Mouse (Mus musculus): ENCODE results near the gene Klf3. TPM values are rescaled to one million over a fixed set of nuclear protein-coding genes. Genes with fewer than 3 reads are reported as not detected.

The Klf3 gene
- polyA plus RNA-seq, 2 experiments, result 38.2 to 76.0 TPM

DNA sequence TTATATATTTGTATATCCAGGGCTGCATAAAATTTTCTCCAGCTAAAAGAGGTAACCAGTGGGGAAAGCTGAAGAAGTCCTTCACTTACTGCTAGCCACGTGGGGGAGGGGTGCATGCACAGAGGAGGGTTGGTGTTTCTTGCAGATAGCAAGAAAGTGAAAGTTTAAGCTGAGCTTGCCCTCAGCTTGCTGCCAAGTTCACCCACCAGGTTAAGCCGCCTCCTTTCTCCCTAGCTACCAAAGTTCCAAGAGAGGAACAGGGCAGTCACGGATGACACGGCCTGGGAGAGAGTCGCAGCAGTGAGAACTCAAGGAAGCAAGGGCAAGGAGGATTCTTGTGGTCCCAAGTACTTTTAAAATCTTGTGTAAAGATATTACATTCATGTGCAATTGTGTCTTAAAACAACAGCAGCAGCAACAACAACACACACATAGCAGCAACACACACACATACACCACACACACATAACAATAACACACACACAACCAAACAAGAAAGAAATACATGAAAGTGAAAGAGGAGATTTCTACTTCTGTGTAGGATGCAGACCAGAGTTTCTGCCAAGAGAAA is 57.8 kb downstream of the Klf3 start:
- Histone ChIP-seq H3K4me3 (replicated peaks; ENCODE audit: low read length) (no peak overlapping the region), H3K27ac (replicated peaks; ENCODE audit: low read depth, low read length) (peak overlapping the region; percentile 73), H3K9ac (ENCODE audit: low read depth, low read length, severe bottlenecking) (0 out of 2 replicates have a peak overlapping the region, but pooled peaks have one; percentile 21), H3K27me3 (ENCODE audit: control insufficient read depth, insufficient read depth, low read length) (no peaks in the 10 kb centered on the region), H3K4me1 (ENCODE audit: control insufficient read depth, insufficient read depth, low read length) (peaks cover 21% of the 10 kb centered on the region), H3K9me3 (ENCODE audit: control insufficient read depth, low read length) (peaks cover 2% of the 10 kb centered on the region; the same call in 1 of the 2 replicates), H3K4me2 (replicated peaks; ENCODE audit: low read depth, low read length, severe bottlenecking) (peak overlapping the region; percentile 28; the same call in 1 of the 2 replicates), H3K36me3 (ENCODE audit: control insufficient read depth, insufficient read depth, low read length) (no peaks in the 10 kb centered on the region)
- DNase-seq (ENCODE audit: low spot score), result no peak
- no peak for ATAC-seq (ENCODE audit: low FRiP score, low read depth)
- WGBS, result 65% methylated on average over 5 of the region's 5 CpGs
- no peak for TF ChIP-seq POLR2A (IDR thresholded peaks at IDR 0.05; ENCODE audit: borderline replicate concordance, extremely low read depth, insufficient read depth, insufficient read length)

DNA sequence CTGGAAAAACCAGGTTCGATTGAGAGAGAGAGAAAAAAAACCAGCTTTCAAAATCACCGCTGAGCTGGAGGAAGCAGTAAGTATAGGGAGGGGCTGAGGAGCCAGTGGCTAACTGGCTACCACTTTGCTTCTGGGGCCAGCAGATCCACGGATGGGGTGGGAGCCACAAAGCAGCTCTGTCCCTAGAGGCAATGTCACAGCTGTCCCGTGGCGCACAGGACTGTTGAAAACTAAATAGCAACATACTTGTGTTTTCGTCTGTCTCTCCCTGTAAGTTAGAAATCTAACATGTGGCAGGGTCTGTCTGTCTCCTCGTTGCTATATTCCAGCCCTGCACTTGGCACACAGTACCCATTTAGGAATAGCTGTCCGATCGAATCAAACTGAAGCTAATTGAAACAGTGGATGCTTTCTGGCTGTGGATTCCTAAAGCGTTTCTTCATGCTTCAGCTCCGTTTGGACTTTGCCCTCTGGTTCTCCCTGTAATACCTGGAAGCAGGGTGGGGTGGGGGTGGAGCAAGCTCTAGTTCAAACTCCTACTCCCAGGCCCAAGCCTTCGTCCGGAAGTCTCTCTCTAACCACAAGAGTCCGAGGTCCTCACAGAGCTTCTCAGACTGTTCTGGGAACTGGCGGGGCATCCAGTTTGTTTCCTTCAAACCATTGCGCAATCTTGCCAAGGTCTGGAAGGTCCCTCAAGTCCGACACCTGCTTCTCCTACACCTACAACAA is 58.4 kb downstream of the Klf3 start:
- 48% methylated on average over 17 of the region's 17 CpGs for WGBS
- H3K9ac ChIP-seq (ENCODE audit: low read depth, low read length, severe bottlenecking), result no peak overlapping the region
- no peak for TF ChIP-seq POLR2A (IDR thresholded peaks at IDR 0.05; ENCODE audit: borderline replicate concordance, extremely low read depth, insufficient read depth, insufficient read length)

GRCm38 (mm10) chr5:64862269-64862668 is 59.1 kb downstream of the Klf3 start:
- Histone ChIP-seq H3K4me1 (ENCODE audit: control insufficient read depth, insufficient read depth, low read length) (peaks cover 24% of the 10 kb centered on the region), H3K27me3 (ENCODE audit: control insufficient read depth, insufficient read depth, low read length) (no peaks in the 10 kb centered on the region), H3K36me3 (ENCODE audit: control insufficient read depth, insufficient read depth, low read length) (no peaks in the 10 kb centered on the region), H3K4me3 (replicated peaks; ENCODE audit: low read length) (no peak overlapping the region), H3K9ac (ENCODE audit: low read depth, low read length, severe bottlenecking) (no peak overlapping the region), H3K27ac (replicated peaks; ENCODE audit: low read depth, low read length) (peak overlapping the region; percentile 73), H3K4me2 (replicated peaks; ENCODE audit: low read depth, low read length, severe bottlenecking) (no peak overlapping the region), H3K9me3 (ENCODE audit: control insufficient read depth, low read length) (no peaks in the 10 kb centered on the region)
- no peak for TF ChIP-seq POLR2A (IDR thresholded peaks at IDR 0.05; ENCODE audit: borderline replicate concordance, extremely low read depth, insufficient read depth, insufficient read length)
- 47% methylated on average over 9 of the region's 9 CpGs for WGBS
- DNase-seq (ENCODE audit: low spot score) (peak; percentile 69), ATAC-seq (ENCODE audit: low FRiP score, low read depth) (peak; percentile 38; the same call in 1 of the 2 replicates)

More for the DNA sequence above, 58.4 kb downstream of the Klf3 start:
- H3K27ac ChIP-seq (replicated peaks; ENCODE audit: low read depth, low read length), result peak overlapping the region; percentile 73
- no peaks in the 10 kb centered on the region for H3K27me3 ChIP-seq (ENCODE audit: control insufficient read depth, insufficient read depth, low read length)
- no peaks in the 10 kb centered on the region for H3K36me3 ChIP-seq (ENCODE audit: control insufficient read depth, insufficient read depth, low read length)
- H3K4me3 ChIP-seq (replicated peaks; ENCODE audit: low read length), result no peak overlapping the region
- peak overlapping the region; percentile 28 for H3K4me2 ChIP-seq (replicated peaks; ENCODE audit: low read depth, low read length, severe bottlenecking)
- DNase-seq (ENCODE audit: low spot score), result no peak
- no peak for ATAC-seq (ENCODE audit: low FRiP score, low read depth)
- H3K4me1 ChIP-seq (ENCODE audit: control insufficient read depth, insufficient read depth, low read length), result peaks cover 24% of the 10 kb centered on the region
- H3K9me3 ChIP-seq (ENCODE audit: control insufficient read depth, low read length), result no peaks in the 10 kb centered on the region

DNA sequence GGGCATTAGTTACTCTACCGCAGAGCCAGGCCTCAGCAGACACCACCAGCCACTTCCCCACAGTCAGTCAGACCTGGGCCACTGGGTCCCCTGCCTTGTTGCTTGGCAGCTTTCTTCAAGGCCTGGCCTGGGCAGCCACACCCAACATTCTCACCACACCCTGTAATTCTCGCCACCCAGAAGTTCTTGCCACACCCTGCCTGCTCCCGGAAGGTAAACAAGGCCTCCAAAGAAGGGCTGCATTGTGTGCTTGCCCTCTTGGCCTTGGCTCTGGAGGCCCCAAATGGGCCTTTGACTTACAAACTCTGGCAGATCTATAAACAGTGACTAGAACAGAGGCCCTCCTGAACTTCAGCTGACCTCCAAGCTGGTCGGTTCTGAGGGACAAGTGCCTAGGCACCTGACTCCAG is 61.5 kb downstream of the Klf3 start:
- Histone ChIP-seq H3K9ac (ENCODE audit: low read depth, low read length, severe bottlenecking) (no peak overlapping the region), H3K27ac (replicated peaks; ENCODE audit: low read depth, low read length) (no peak overlapping the region; the same call in 1 of the 2 replicates), H3K4me1 (ENCODE audit: control insufficient read depth, insufficient read depth, low read length) (peaks cover 24% of the 10 kb centered on the region), H3K36me3 (ENCODE audit: control insufficient read depth, insufficient read depth, low read length) (no peaks in the 10 kb centered on the region), H3K27me3 (ENCODE audit: control insufficient read depth, insufficient read depth, low read length) (no peaks in the 10 kb centered on the region), H3K4me2 (replicated peaks; ENCODE audit: low read depth, low read length, severe bottlenecking) (no peak overlapping the region), H3K9me3 (ENCODE audit: control insufficient read depth, low read length) (no peaks in the 10 kb centered on the region), H3K4me3 (replicated peaks; ENCODE audit: low read length) (no peak overlapping the region)
- WGBS, result 40% methylated on average over 4 of the region's 4 CpGs
- no peak for DNase-seq (ENCODE audit: low spot score)
- TF ChIP-seq POLR2A (IDR thresholded peaks at IDR 0.05; ENCODE audit: borderline replicate concordance, extremely low read depth, insufficient read depth, insufficient read length), result no peak
- peak; percentile 16; the same call in 1 of the 2 replicates for ATAC-seq (ENCODE audit: low FRiP score, low read depth)

DNA sequence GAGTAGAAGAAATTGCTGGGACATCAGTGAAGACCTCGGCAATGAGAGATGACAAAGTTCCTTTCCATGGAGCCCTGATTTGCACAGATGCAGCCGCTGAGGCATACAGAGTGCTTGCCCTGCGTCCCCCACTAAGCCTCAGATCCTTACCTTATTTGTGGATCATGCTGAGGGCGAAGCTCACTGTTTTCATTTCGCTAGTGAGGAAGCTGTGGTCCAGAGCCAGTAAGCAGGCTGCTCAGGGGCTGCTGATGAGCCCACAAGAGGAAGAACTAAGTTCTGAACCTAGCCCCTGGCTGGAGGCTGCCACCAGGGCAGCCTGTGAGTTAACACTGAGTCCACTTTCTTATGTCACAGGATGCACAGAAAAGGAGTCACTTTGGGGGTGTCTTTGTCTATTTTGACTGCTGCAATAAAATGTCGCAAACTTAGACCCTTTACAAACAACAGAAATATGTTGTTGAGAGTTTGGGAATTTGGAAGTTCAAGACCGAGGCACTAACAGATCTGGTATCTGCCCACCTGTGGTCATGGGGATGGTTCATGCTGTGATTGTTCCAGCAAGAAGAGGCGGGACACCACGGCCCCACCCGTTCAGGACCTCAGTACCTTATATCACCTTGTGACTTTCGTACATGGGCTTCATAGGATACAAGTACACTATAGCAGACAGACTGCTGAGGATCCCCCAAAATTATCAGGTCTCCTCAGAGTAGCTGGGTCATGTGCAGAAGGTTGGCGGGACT is 62.2 kb downstream of the Klf3 start:
- Histone ChIP-seq H3K9me3 (ENCODE audit: control insufficient read depth, low read length) (no peaks in the 10 kb centered on the region), H3K9ac (ENCODE audit: low read depth, low read length, severe bottlenecking) (no peak overlapping the region), H3K4me3 (replicated peaks; ENCODE audit: low read length) (no peak overlapping the region), H3K36me3 (ENCODE audit: control insufficient read depth, insufficient read depth, low read length) (no peaks in the 10 kb centered on the region), H3K4me2 (replicated peaks; ENCODE audit: low read depth, low read length, severe bottlenecking) (no peak overlapping the region), H3K27me3 (ENCODE audit: control insufficient read depth, insufficient read depth, low read length) (no peaks in the 10 kb centered on the region), H3K4me1 (ENCODE audit: control insufficient read depth, insufficient read depth, low read length) (peaks cover 24% of the 10 kb centered on the region), H3K27ac (replicated peaks; ENCODE audit: low read depth, low read length) (peak overlapping the region; percentile 55; the same call in 1 of the 2 replicates)
- ATAC-seq (ENCODE audit: low FRiP score, low read depth) (no peak), DNase-seq (ENCODE audit: low spot score) (no peak)
- 77% methylated on average over 12 of the region's 12 CpGs for WGBS
- TF ChIP-seq POLR2A (IDR thresholded peaks at IDR 0.05; ENCODE audit: borderline replicate concordance, extremely low read depth, insufficient read depth, insufficient read length), result no peak
